Mouse (Mus musculus): ENCODE results near the gene Zfp984.
A peak's percentile ranks its signal among the peaks of the same experiment; 100 is the strongest.
"Not testable (repeated sequence)": the region's sequence is repeated elsewhere in the genome, so short reads cannot be mapped to it uniquely, and the experiment has no call there.

The Zfp984 gene

DNA sequence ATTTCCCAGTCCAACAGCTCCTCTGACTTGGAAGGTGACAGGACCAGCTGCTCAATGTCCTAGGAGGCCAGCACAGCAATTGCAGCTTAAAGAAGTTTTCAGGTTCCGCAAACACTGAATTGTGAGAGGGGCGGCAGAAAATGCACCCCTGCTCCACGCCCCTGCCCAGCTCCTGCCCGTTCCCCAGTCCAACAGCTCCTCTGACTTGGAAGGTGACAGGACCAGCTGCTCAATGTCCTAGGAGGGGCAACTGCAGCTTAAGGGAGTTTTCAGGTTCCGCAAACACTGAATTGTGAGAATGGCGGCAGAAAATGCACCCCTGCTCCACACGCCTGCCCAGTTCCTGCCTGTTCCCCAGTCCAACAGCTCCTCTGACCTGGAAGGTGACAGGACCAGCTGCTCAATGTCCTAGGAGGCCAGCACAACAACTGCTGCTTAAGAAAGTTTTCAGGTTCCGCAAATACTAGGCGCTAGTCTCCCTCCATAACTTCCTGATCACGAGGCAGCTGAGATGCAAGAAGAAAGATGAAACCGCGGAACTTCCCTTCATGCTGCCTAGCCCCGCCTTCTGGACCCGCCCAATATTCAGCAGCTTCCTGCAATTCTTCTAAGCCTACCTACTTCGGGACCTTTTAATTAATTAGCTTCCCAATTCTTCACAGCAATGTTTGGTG lies at the start of gene Zfp984:
Gene Zfp984, minus strand, starts transcription at position 497 of the 674 bp plus-strand sequence.
- DNase-seq (ENCODE audit: low read depth in 1 of 2, low spot score in 2 of 2), result peak; percentile 30 to 61

DNA sequence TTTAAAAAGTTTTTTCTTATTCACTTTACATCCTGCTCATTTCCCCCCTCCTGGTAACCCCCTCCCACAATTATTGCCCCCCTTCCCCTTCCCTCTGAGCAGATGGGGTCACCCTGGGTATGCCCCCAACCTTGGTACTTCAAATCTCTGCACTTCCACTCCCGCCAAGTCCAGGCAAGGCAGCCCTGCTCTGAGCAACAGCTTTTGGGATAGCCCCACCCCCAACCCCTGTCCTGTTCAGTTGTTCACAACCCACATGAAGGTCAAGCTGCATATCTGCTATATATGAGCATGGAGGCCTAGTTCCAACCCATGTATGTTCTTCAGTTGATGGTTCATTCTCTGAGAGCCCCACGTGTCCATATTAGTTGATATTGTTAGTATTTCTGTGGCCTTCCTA lies 41.2 kb upstream of the Zfp984 start:
- no peak for DNase-seq (ENCODE audit: low read depth in 1 of 2, low spot score in 2 of 2)

DNA sequence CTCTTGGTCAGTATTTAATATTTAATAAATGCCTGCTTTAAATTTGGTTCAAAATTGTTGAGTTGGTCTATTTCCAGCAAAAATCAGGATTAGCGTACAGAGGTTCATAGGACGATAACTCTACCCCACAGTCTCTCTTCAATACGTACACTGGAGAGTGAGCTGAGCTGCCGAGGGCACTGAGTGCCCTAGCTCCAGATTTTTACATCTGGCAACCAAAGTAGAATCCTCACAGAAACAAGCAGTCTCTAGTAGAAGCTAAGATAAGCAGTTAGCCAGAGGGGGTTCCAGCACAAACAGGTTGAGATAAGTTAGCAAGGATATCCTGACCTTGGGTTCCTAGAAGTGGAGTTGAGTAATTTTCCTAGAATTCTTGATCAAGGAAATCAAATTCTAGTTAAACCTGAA lies 39.0 kb upstream of the Zfp984 start:
- no peak for DNase-seq (ENCODE audit: low read depth in 1 of 2, low spot score in 2 of 2)

DNA sequence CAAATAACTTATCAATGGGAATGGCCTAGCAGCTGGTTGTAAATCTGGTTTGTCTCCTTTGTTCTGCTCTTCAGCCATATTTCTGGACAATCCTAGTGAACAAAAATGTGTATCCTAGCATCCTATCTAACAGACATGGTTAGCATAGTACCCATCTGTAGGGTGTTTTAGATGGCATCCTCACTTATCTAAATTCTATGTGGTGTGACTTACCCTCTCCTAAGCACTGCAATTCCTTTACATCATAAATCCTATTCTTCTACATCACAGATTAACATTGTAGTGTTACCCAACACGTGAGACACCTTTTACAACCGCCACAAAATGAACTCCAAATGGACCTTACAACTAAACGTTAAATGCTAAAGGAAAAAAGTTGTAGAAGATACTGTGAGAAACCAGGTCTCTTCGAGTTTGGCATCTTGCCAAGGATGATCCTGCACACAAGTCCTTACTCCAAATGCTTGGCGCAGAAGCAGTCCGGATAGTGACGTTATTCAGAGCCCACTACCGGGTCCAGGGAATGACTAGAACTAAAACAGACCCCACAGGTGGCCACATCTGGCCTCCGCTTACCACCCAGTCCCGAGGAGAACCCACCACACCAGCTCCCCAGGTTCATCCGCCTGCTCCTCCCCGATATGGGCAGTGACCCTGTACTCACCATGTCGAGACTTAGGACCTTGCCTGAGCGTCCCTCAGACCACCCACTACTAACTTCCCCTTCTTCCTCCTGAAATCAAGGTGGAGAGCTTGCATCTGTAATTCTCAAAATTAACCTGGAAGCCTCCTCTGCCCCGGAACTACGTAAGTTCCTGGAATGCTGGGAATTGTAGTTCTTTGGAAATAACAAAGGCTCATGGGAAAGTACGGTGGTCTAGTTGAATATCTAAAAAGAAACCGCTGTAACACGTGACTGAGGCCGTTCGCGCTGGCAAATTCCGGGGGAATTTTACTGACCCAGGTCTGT lies 38.3 kb upstream of the Zfp984 start, which contains the start of gene Zfp933:
Gene Zfp933, minus strand, starts transcription at position 753 of the 970 bp plus-strand sequence.
- DNase-seq (ENCODE audit: low read depth in 1 of 2, low spot score in 2 of 2), result peak in 1 of 2 experiments; percentile 35

DNA sequence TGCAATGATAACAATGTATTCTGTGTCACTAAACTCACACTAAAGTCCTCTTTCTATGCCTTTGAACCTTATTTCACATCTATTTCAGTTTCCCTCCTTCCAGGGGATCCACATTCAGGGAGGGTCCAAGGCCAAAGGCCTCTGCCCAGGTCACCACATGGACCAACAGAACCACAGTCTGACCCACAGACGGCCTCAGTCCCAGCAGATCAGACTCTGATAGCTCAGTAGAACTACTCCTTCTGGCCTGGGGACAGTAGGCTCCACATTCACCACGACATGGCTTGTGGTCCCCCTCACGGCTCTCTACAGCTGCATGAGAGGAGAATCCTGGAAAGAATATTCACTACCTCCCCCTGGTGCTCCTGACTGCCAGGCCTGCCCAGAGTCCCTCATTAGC lies 33.3 kb upstream of the Zfp984 start:
- no peak for DNase-seq (ENCODE audit: low read depth in 1 of 2, low spot score in 2 of 2)

DNA sequence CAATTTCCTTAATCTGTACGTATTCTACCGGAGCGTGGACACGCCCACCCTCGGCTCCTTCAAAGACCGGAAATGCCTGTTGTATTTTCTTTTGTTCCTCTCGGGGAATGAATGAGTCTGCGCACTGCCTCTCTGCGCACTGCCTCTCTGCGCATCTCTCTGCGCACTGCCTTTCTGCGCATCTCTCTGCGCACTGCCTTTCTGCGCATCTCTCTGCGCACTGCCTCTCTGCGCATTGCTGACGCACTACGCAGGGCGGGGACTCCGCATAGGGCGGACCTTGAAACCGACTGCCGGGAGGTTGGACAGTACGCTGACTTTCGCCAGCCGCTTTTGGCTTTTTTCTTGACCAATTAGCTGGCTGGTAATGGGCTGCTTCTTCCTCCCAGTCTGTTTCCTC lies 29.7 kb upstream of the Zfp984 start:
- DNase-seq (ENCODE audit: low read depth in 1 of 2, low spot score in 2 of 2), result peak in 1 of 2 experiments; percentile 7

DNA sequence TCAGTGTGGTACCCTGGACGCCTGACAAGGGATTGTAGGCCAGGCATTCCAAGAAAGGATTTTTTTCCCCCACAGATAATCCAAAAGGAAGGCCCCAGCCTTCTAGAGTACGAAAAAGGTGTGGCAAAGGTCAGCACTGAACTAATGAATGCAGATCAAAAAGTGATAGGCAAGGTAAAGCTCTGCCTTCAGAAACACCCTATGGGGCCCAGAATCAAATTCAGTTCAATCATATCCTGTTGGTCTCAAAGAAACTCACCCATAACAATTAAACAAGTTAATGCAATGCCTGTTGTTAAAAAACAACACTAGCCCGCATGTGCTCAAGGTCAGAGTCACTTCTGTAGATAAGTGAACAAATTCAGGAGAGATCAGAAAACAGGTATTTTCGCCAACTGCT lies 14.8 kb upstream of the Zfp984 start:
- DNase-seq (ENCODE audit: low read depth in 1 of 2, low spot score in 2 of 2), result no peak

DNA sequence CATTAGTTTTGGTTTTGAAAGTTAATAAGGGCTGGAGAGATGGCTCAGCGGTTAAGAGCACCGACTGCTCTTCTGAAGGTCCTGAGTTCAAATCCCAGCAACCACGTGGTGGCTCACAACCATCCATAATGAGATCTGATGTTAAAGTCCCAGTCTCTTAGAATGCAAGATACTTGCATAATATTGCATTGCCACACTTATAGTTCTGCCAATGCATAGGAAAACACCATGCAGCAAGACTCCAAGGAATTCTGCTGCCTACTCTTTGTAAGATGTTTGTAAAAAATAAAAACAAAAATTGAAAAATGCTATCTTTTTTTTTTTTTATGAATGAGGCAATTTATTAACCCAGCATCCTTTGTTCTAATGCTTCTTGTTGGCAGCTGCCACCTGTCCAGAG lies 11.8 kb upstream of the Zfp984 start:
- DNase-seq (ENCODE audit: low read depth in 1 of 2, low spot score in 2 of 2), result not testable (repeated sequence)

DNA sequence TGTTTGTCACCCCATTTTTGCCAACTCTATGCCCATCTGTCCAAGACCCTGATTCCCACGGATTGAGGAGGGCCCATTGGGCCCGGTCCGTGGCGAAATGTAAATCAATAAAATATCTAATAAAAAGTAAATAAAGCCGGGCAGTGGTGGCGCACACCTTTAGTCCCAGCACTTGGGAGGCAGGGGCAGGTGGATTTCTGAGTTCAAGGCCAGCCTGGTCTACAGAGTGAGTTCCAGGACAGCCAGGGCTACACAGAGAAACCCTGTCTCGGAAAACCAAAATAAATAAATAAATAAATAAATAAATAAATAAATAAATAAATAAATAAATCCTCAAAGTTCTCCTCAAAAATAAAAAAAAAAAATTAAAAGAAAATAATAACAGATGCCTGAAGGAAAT lies 10.1 kb upstream of the Zfp984 start:
- not testable (repeated sequence) for DNase-seq (ENCODE audit: low read depth in 1 of 2, low spot score in 2 of 2)

DNA sequence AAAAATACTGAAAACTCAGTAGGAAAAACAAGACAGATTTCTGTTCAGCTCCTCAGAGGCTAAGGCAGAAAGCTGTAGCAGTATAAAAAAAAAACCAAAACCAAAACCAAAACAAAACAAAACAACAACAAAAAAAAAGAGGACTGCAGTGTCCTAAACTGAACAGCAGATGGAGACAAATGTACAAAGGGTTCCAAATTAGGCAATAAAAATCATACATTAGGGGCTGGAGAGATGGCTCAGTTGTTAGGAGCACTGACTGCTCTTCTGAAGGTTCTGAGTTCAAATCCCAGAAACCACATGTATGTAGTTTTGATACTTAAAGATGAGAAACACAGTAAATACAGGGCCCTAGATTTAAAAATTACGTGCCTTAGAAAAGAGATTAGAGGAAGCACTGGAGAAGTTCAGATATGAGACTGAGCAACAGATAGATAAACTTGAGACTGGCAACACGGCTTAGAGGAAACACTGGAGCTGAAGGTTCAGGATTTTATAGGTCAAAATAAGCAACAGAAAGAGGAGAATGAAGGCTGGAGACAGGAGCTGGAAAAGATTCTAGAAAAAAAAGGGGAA lies 5.1 kb upstream of the Zfp984 start:
- no peak for DNase-seq (ENCODE audit: low read depth in 1 of 2, low spot score in 2 of 2)

DNA sequence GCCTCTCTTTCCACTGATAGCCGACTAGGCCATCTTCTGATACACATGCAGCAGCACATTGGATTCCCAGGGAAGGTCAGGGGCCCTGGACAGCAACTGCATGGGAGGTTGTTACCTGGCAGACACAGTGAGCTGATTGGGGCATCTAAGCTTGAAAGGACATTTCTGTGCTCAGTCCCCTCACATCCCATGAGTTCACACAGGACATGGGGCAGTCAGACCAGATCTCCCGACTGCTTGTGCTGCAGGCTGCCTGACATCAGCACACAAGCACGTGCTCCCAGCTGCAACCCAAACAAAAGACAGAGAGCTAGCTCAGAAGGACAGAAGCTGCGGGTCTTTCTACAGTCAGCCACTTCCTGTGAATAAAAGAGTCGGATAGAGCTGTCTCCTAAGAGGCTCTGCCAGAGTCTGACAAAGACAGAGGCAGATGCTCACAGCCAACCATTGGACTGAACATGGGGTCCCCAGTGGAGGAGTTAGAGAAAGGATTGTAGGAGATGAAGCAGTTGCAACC lies 3.7 kb upstream of the Zfp984 start:
- no peak for DNase-seq (ENCODE audit: low read depth in 1 of 2, low spot score in 2 of 2)

DNA sequence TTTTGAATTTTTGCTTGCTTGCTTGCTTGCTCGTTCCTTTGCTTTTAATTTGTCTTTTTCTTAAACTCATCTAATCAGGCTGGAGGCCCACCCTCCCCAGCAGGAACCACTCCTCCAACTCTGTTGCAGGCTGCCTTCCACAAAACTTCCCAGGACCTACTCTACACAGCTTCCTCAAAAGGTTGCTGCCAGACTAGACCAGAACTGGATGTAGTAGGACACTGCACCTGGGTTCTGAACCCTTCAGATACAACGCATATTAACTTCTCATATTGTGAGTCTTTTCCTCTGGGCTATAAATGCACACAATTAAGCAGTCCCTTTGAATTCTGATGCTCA lies 347 bp upstream of the Zfp984 start:
- not testable (repeated sequence) for DNase-seq (ENCODE audit: low read depth in 1 of 2, low spot score in 2 of 2)

DNA sequence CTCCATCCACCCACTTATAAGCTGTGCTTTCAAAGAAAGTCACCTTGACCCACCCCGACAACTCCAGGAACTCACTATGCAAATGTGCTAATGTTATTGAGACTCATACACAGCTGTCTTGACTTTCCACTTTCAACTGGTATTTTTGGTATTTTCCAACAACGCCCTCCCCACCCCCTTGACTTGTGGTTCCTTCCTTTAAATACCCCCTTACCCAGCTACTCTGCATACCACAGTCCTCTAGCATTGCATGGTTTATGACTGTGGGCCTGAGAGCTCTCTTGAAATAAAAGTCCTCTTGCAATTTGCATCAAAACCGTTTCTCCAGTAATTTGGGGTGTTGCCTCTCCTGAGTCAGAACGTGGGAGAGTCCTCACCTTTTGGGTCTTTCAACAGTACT lies 1.1 kb downstream of the Zfp984 start:
- DNase-seq (ENCODE audit: low read depth in 1 of 2, low spot score in 2 of 2), result not testable (repeated sequence)

DNA sequence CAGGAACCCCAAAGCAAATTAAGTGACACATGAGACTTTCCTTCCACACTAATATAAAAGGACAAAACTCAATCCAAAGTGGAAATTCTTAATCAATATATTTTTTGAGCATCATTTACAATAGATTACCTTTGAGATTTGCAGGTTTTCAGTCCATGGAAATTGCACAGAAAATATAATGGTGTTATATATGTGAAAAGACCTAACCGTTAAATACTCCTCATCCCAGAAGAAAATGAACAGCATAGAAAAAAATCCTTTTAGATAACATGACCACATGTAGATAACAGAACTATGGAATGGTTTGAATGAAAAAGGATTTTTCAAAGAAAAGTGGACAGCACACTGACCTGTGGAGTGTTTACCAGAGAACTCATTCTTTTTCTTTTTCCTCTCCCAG lies 14.3 kb downstream of the Zfp984 start:
- not testable (repeated sequence) for DNase-seq (ENCODE audit: low read depth in 1 of 2, low spot score in 2 of 2)

DNA sequence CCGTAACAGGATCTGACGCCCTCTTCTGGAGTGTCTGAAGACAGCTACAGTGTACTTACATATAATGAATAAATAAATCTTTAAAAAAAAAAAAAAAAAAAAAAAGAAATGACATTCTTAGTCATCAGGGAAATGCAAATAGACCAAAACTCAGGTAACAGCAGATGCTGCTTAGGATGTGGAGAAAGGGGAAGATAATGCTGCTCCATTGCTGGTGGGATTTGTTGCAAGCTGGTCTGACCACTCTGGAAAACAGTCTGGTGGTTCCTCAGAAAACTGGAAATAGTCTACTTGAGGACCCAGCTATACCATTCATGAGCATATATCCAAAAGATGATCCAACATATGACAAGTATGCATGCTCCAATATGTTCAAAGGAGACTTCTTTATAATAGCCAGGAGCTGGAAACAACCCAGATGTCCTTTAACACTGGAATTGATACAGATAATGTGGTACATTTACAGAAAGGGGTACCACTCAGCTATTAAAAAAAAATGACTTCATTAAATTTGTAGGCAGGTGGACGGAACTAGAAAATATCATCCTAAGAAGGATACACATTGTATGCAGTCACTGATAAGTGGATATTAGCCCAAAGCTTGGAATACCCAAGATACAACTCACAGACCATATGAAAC lies 15.4 kb downstream of the Zfp984 start:
- not testable (repeated sequence) for DNase-seq (ENCODE audit: low read depth in 1 of 2, low spot score in 2 of 2)

DNA sequence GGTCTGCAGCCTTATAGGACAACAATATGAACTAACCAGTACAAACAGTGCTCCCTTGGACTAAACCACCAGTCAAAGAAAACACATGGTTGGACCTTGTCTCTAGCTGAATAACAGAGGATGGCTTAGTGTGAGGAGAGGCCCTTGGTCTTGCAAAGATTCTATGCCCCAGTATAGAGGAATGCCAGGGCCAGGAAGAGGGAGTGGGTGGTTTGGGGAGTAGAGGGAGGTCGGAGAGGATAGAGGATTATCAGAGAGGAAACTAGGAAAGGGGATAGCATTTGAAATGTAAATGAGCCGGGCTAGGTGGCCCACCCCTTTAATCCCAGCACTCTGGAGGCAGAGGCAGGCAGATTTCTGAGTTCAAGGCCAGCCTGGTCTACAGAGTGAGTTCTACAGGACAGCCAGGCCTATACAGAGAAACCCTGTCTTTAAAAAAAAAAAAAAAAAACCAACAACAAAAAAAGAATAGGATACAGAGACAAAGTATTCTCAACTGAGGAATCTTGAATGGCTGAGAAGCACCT lies 16.1 kb downstream of the Zfp984 start:
- DNase-seq (ENCODE audit: low read depth in 1 of 2, low spot score in 2 of 2), result not testable (repeated sequence)

DNA sequence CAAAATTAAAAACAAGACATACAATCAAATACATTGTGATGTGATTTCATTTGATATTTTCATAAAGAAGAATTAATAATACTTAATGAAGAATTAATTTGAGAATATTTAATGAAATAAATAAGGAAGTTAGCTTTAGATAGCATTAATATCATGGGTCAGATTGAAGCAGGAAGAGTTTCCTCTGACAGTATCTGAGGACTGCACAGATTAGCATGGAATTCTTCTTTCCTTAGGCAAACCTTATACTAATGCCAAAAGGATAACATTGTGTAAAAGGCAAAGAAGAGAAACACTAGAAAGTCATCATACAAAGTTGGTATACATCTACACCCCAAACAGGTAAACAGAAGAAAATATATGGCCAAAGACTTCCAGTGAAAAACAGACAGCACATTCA lies 17.9 kb downstream of the Zfp984 start:
- not testable (repeated sequence) for DNase-seq (ENCODE audit: low read depth in 1 of 2, low spot score in 2 of 2)

DNA sequence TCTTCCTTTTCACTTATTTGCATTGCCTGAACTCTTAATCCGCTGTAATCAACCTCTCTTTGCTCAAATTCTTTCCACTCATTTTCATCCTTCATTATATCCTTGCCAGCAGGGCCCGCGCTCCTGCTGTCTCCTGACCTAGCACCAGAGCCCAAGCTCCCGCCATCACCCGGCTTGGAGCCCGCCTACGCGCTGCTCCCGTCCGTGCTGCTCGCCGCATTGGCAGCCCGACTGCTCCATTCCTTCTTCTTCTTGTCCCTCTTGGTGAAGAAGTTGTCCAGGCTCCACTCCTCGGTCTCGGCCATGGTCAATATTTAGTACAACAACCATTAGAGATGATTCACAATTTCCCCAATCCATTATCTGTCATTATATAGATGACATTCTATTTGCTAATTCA lies 63.3 kb downstream of the Zfp984 start:
- not testable (repeated sequence) for DNase-seq (ENCODE audit: low read depth in 1 of 2, low spot score in 2 of 2)

DNA sequence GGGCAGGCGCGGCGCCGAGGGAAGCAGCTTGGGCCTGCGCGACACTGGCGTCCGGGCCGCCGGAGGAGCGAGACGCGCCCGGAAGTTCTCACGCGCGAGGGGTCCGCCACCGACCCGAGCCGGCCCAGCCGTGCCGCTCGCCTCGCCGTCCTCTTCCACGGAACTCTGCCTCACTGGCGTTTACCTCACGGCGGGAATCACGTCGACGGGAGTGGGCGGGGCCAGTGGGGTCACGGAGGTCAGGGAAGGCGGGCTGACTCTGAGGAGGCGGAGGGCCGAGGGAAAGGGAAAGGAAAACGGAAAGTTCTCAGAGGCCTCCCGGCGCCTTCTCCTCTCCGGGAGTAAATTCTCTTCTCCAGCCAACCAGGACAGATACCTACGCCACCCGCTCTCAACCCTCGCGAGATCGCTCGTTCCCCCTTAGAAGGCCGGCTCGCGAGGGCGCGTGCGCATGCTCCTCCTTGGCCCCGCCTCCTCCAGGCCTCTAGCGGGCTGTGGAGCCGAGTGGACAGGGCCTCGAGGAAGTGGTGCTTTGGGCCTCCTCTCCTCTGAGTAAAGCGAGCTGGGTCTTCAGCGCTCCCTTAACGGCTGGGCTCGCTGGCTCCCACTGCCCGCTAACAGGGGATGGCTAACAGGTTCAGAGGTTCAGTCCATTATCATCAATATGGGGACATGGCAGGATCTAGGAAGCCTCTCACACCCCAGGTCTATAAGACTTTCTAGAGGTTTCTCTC lies 70.8 kb downstream of the Zfp984 start:
- not testable (repeated sequence) for DNase-seq (ENCODE audit: low read depth in 1 of 2, low spot score in 2 of 2)
